Mouse (Mus musculus) hindbrain, embryonic 14.5 days (tissue): ENCODE data around the gene Acss1. TPM values are rescaled to one million over a fixed set of nuclear protein-coding genes. Genes with fewer than 3 reads are reported as not detected.

Experiments
- ATAC-seq: fragments of 200-750 bp; cut with Nextera tagmentation; 2 replicates; pipeline ENCODE4 v1.8.0; 2017; ENCODE audit warnings: moderate number of reproducible peaks, mild to moderate bottlenecking, moderate TSS enrichment, moderate library complexity; ENCODE audit not compliant: low FRiP score
- DNase-seq: peaks from one replicate; pipeline ENCODE4 v3.0.0-alpha.2; 2015; ENCODE audit warnings: low spot score
- H3K27ac ChIP-seq: fragments of 300-500 bp; sonication (generic); 2 replicates; pipeline ENCODE4 v1.5.1; 2014; ENCODE audit warnings: mild to moderate bottlenecking, moderate library complexity
- H3K27me3 ChIP-seq: fragments of 300-500 bp; sonication (generic); 2 replicates; pipeline ENCODE4 v1.6.1; 2014; ENCODE audit warnings: mild to moderate bottlenecking, low read length, mixed read lengths; ENCODE audit not compliant: control insufficient read depth, insufficient read depth
- H3K36me3 ChIP-seq: fragments of 300-500 bp; sonication (generic); replicated peaks from 2 replicates; pipeline ENCODE4 v1.6.1; 2014; ENCODE audit not compliant: control insufficient read depth, insufficient read depth
- H3K4me1 ChIP-seq: fragments of 300-500 bp; sonication (generic); replicated peaks from 2 replicates; pipeline ENCODE4 v1.6.1; 2014; ENCODE audit warnings: antibody characterized with exemption, low read length, mixed read lengths; ENCODE audit not compliant: control insufficient read depth, insufficient read depth
- H3K4me2 ChIP-seq: fragments of 300-500 bp; sonication (generic); replicated peaks from 2 replicates; pipeline ENCODE4 v1.6.1; 2014; ENCODE audit warnings: mild to moderate bottlenecking, moderate library complexity
- H3K4me3 ChIP-seq: fragments of 300-500 bp; sonication (generic); replicated peaks from 2 replicates; pipeline ENCODE4 v1.5.1; 2014; ENCODE audit warnings: mild to moderate bottlenecking, low read length
- H3K9ac ChIP-seq: fragments of 300-500 bp; sonication (generic); 2 replicates; pipeline ENCODE4 v1.6.1; 2014
- H3K9me3 ChIP-seq: fragments of 300-500 bp; sonication (generic); 2 replicates; pipeline ENCODE4 v1.6.1; 2016; ENCODE audit warnings: low read length; ENCODE audit not compliant: control insufficient read depth
- WGBS: fragments of 180-500 bp; shearing (Covaris S2); extraction: QIAGEN DNeasy Blood & Tissue Kit; methylation state at CpG from one replicate; pipeline ENCODE4 v1.1.7; 2014; 5-methylcytosine and 5-hydroxymethylcytosine counted together
- polyA plus RNA-seq: library from polyadenylated mRNA; unstranded; fragments of >200 nt; fragmentation: Nextera tagmentation; extraction: Ambion mirVana; gene quantifications from 2 replicates; pipeline ENCODE4 v1.2.1, GENCODE M21; 2014

The Acss1 gene
- polyA plus RNA-seq, 1 experiment from 2014 or later = 14.8 TPM

GRCm38 (mm10) chr2:150648300-150648895, 19.9 kb downstream of the Acss1 start:
- H3K27ac ChIP-seq = peak overlapping the region; percentile 51; the same call in 1 of the 2 replicates
- H3K4me2 ChIP-seq = no peak overlapping the region
- ATAC-seq = no peak
- no peak for DNase-seq
- WGBS = 55% methylated on average over 13 of the region's 13 CpGs
- H3K4me3 ChIP-seq = no peak overlapping the region
- H3K9ac ChIP-seq = no peak overlapping the region
- H3K27me3 ChIP-seq = no peaks in the 10 kb centered on the region
- no peaks in the 10 kb centered on the region for H3K36me3 ChIP-seq
- H3K4me1 ChIP-seq = peaks cover 33% of the 10 kb centered on the region
- H3K9me3 ChIP-seq = no peaks in the 10 kb centered on the region

- H3K4me3 ChIP-seq = no peak overlapping the region
- H3K4me2 ChIP-seq = no peak overlapping the region
- ATAC-seq (no peak), DNase-seq (no peak)
- no peaks in the 10 kb centered on the region for H3K27me3 ChIP-seq
- 67% methylated on average over 14 of the region's 14 CpGs for WGBS
- peak overlapping the region; percentile 45; the same call in 1 of the 2 replicates for H3K27ac ChIP-seq
- H3K4me1 ChIP-seq = peaks cover 33% of the 10 kb centered on the region
- no peaks in the 10 kb centered on the region for H3K9me3 ChIP-seq
- H3K9ac ChIP-seq = no peak overlapping the region
- H3K36me3 ChIP-seq = no peaks in the 10 kb centered on the region
Observed at GRCm38 (mm10) chr2:150647681-150648299, 20.5 kb downstream of the Acss1 start.

- DNase-seq = no peak
- 86% methylated on average over 8 of the region's 8 CpGs for WGBS
- no peak overlapping the region for H3K4me2 ChIP-seq
- no peak for ATAC-seq
- H3K4me1 ChIP-seq = peaks cover 33% of the 10 kb centered on the region
- no peak overlapping the region for H3K9ac ChIP-seq
- H3K27me3 ChIP-seq = no peaks in the 10 kb centered on the region
- H3K27ac ChIP-seq = no peak overlapping the region
- H3K4me3 ChIP-seq = no peak overlapping the region
- no peaks in the 10 kb centered on the region for H3K9me3 ChIP-seq
- no peaks in the 10 kb centered on the region for H3K36me3 ChIP-seq
Observed at GRCm38 (mm10) chr2:150646411-150647121, 21.7 kb downstream of the Acss1 start.

GRCm38 (mm10) chr2:150645225-150645624, 23.1 kb downstream of the Acss1 start:
- Histone ChIP-seq H3K27ac (peak overlapping the region; percentile 84), H3K4me1 (peaks cover 21% of the 10 kb centered on the region), H3K36me3 (no peaks in the 10 kb centered on the region), H3K9ac (no peak overlapping the region), H3K4me3 (no peak overlapping the region), H3K4me2 (no peak overlapping the region), H3K27me3 (no peaks in the 10 kb centered on the region), H3K9me3 (no peaks in the 10 kb centered on the region)
- DNase-seq (no peak), ATAC-seq (no peak)
- WGBS = 88% methylated on average over 4 of the region's 4 CpGs

GRCm38 (mm10) chr2:150643726-150644415, 24.4 kb downstream of the Acss1 start:
- no peaks in the 10 kb centered on the region for H3K27me3 ChIP-seq
- H3K4me1 ChIP-seq = peaks cover 11% of the 10 kb centered on the region; the same call in 1 of the 2 replicates
- H3K9me3 ChIP-seq = no peaks in the 10 kb centered on the region
- WGBS = 26% methylated on average over 8 of the region's 8 CpGs
- ATAC-seq = peak; percentile 98
- no peak overlapping the region for H3K4me3 ChIP-seq
- H3K4me2 ChIP-seq = peak overlapping the region; percentile 36
- H3K9ac ChIP-seq = no peak overlapping the region
- DNase-seq = peak; percentile 74
- H3K27ac ChIP-seq = peak overlapping the region; percentile 84
- no peaks in the 10 kb centered on the region for H3K36me3 ChIP-seq

GRCm38 (mm10) chr2:150643166-150643565, 25.1 kb downstream of the Acss1 start:
- ATAC-seq = no peak
- H3K4me3 ChIP-seq = no peak overlapping the region
- no peaks in the 10 kb centered on the region for H3K27me3 ChIP-seq
- H3K4me1 ChIP-seq = peaks cover 4% of the 10 kb centered on the region
- no peak for DNase-seq
- WGBS = 64% methylated on average over 1 of the region's 1 CpGs
- H3K9ac ChIP-seq = no peak overlapping the region
- no peaks in the 10 kb centered on the region for H3K36me3 ChIP-seq
- H3K27ac ChIP-seq = peak overlapping the region; percentile 84
- H3K4me2 ChIP-seq = 0 out of 2 replicates have a peak overlapping the region, but pooled peaks have one; percentile 26
- H3K9me3 ChIP-seq = no peaks in the 10 kb centered on the region

- H3K36me3 ChIP-seq = 0 out of 2 replicates have a peak, but pooled peaks cover 4% of the 10 kb centered on the region
- H3K27ac ChIP-seq = peak overlapping the region; percentile 54
- DNase-seq = no peak
- no peak overlapping the region for H3K4me2 ChIP-seq
- ATAC-seq = no peak
- H3K4me1 ChIP-seq = no peaks in the 10 kb centered on the region; the same call in none of the 2 replicates
- H3K27me3 ChIP-seq = no peaks in the 10 kb centered on the region
- H3K4me3 ChIP-seq = no peak overlapping the region
- H3K9ac ChIP-seq = no peak overlapping the region
- no peaks in the 10 kb centered on the region for H3K9me3 ChIP-seq
- 24% methylated on average over 2 of the region's 2 CpGs for WGBS
Observed at GRCm38 (mm10) chr2:150638370-150638733, 29.9 kb downstream of the Acss1 start.

GRCm38 (mm10) chr2:150637702-150638369, 30.5 kb downstream of the Acss1 start:
- no peak overlapping the region for H3K4me3 ChIP-seq
- ATAC-seq = peak; percentile 52; the same call in 1 of the 2 replicates
- no peaks in the 10 kb centered on the region for H3K9me3 ChIP-seq
- no peak overlapping the region for H3K9ac ChIP-seq
- no peaks in the 10 kb centered on the region; the same call in none of the 2 replicates for H3K4me1 ChIP-seq
- DNase-seq = no peak
- peak overlapping the region; percentile 57 for H3K27ac ChIP-seq
- no peak overlapping the region for H3K4me2 ChIP-seq
- 0 out of 2 replicates have a peak, but pooled peaks cover 4% of the 10 kb centered on the region for H3K36me3 ChIP-seq
- WGBS = 27% methylated on average over 6 of the region's 6 CpGs
- no peaks in the 10 kb centered on the region for H3K27me3 ChIP-seq
